Mouse (Mus musculus) inflammation-experienced regulatory T-cells, adult 6 months (primary cell): ENCODE data around the gene Hist1h2be. TPM values are rescaled to one million over a fixed set of nuclear protein-coding genes. Genes with fewer than 3 reads are reported as not detected.
A peak's percentile ranks its signal among the peaks of the same experiment; 100 is the strongest.
"Not testable (repeated sequence)": the region's sequence is repeated elsewhere in the genome, so short reads cannot be mapped to it uniquely, and the experiment has no call there.

Source experiments
- ATAC-seq: one replicate; pipeline ENCODE4 v1.8.0; 2017
- polyA plus RNA-seq, 3 experiments: library from polyadenylated mRNA; unstranded; fragments of 100-300 nt; shearing (Covaris generic); gene quantifications; one replicate each; pipeline ENCODE4 v1.2.1; 2017

Hist1h2be gene
- polyA plus RNA-seq, 3 experiments from 2014 or later: 0.92 to 3.6 (median 3.0) TPM

DNA sequence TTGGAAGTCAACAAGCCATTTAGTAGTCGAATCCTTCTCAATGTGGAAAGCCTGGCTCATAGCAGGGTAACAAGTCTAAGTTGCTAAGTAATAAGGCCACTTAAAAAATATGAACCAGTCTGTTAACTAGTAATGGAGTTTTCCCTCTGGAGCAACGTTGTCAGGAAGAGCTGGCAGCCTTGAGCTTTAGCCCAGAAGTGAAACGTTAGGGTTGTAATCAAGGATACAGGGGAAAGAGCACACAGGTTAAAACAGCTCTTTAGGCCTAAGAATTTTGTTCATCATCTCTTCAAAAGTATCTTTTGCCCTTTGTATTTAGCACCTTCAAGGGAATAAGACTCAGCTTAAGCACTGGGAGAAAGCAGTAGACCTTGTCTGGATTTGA is 70.2 kb downstream of the Hist1h2be start:
- no peak for ATAC-seq

DNA sequence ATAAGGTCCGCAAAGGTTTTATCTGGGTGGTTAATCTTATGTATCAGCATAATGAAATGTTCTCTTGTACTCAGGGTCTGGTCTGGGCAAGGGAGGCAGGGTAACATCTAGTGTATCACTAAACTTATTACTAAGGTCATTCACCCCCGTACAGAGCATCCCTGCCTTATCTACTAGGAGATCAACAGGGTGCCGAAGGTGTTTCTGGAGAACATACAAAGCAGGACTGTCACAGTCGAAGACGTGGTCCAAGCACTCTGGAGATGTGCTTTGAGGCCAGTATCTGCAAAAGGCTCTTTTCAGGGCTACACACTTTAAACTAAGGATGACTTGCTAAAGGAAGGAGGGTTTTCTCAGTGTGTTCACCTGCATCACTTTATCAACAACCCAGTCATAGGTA is 74.2 kb downstream of the Hist1h2be start:
- no peak for ATAC-seq

GRCm38 (mm10) chr13:23544787-23545120 is 76.2 kb downstream of the Hist1h2be start:
- ATAC-seq: peak; percentile 2

DNA sequence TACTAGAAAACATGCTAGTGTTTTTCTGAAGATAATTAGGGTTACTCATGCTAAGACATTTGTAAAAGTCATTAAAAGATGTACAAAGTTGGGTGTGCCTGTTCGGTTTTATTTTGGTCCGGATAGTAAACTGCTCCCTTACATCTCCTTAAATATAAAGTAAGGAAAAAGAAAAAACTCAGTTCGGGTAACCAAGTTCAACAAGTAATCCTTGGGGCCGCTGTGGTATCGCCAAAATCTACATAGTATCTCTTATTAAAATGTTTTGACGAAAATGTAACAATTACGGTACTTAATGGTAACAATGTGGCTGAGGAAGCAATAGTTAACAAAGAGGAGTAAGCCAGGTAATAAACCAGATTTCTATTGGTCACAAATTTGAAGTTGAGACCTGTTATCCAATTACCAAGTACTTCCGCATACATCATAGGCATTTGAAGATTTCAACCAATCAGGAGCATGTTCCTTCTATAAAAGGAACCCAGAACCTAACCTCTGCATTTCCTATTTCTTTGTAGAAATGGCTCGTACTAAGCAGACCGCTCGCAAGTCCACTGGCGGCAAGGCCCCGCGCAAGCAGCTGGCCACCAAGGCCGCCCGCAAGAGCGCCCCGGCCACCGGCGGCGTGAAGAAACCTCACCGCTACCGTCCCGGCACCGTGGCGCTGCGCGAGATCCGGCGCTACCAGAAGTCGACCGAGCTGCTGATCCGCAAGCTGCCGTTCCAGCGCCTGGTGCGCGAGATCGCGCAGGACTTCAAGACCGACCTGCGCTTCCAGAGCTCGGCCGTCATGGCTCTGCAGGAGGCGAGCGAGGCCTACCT is 76.7 kb downstream of the Hist1h2be start, which contains the start of gene Hist1h3f:
Gene Hist1h3f, plus strand, starts transcription at position 88 of the 822 bp plus-strand sequence.
- peak; percentile 83 for ATAC-seq

DNA sequence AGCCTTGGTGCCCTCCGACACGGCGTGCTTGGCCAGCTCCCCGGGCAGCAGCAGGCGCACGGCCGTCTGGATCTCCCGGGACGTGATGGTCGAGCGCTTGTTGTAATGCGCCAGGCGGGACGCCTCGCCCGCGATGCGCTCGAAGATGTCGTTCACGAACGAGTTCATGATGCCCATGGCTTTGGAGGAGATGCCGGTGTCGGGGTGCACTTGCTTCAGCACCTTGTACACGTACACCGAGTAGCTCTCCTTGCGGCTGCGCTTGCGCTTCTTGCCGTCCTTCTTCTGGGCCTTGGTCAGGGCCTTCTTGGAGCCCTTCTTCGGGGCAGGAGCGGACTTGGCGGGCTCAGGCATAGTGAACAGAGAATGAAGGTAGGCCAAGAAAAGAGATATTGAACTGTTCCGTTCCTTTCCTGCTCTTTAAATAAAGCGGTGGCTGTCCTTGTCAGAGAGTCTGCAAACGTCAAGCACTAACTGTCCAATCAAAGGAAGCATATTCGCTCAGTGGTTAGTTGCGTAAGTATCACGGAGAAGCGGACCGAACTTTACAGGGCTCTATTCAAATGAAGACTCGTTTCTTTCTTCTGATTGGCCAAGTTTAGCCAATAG is 77.8 kb downstream of the Hist1h2be start, which contains the start of gene Hist1h2bh:
Gene Hist1h2bh, minus strand, starts transcription at position 394 of the 609 bp plus-strand sequence.
- ATAC-seq: peak; percentile 90

- not testable (repeated sequence) for ATAC-seq
Observed at GRCm38 (mm10) chr13:23542225-23542980, 78.5 kb downstream of the Hist1h2be start.

DNA sequence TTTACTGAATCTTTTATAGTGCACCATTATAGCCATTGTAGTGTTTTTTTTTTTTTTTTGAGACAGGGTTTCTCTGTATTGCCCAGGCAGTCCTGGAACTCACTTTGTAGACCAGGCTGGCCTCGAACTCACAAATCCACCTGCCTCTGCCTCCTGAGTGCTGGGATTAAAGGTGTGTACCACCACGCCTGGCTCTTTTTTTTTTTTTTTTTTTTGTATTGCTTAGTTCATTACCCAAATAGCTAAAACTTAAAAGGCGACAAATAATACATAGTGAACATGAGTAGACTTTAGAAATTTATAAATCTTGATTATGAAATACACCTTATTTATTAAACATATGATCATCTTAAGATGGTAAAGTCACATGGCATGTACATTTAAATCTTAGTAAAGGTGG is 79.4 kb downstream of the Hist1h2be start:
- no peak for ATAC-seq

DNA sequence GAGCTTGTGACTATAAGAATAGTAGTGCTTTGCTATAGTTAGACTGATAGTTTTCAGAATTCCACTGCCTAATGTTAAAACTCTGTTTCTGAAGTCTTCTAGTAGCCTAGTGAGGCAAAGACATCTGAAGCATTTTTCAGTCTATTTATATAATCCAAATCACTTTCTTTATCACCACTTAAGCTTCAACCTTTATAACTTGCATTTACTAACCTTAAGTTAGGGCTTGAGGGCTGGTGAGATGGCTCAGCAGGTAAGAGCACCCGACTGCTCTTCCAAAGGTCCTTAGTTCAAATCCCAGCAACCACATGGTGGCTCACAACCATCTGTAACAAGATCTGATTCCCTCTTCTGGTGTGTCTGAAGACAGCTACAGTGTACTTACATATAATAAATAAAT is 81.1 kb downstream of the Hist1h2be start:
- not testable (repeated sequence) for ATAC-seq

DNA sequence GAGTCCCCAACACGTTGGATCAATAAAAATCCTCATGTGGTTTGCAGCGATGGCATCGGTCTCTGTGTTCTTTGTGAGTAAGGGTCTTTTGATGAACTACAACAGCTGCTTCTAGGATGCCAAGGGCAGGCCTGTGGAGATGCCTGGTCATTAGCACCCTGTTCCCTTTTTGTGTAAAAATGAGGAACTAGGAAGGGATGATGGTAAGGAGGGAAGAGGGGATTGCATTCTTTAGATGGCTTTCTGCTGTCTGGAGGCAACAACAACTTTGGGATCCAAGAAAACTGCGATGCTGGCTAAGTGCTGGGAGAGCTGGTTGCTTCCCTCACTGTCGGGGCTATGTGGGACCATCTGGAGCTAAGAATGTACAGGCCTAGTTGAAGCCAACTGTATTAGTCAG is 82.7 kb downstream of the Hist1h2be start:
- no peak for ATAC-seq

- ATAC-seq: no peak
Observed at GRCm38 (mm10) chr13:23537006-23537710, 83.8 kb downstream of the Hist1h2be start.

DNA sequence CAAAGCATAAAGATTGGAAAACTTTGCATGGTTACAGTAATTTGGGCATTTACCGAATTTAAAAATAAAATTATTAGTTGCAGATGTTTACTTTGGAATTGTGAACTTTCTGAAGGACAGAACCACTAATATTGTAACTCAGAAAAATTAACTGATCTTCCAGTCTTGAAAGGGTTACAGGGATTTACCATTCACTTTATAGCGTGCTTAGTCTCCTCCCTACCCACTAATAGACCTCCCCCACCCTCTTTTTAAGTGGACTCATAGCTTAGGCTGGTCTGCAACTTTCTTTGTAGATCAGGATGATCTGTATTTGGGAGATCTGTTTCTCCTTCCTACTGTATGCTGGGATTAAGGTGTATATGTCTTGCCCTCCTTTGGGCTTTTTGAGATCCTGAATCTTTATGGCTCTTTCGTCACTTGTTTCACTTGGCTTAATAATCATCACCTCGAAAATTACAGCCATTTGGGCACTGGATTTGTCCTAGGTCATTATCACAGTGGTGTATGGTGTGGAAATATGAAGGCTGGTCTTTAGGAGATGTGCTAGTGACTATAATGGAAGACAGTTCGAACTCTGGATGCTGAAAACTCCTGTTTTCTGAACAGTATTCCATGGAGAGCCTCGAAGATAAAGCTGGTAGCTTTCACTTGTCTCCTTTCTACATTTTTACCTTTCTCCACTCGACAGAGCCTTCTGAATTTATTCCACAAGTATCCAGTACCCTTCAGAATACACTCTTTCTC is 84.7 kb downstream of the Hist1h2be start:
- ATAC-seq: no peak

DNA sequence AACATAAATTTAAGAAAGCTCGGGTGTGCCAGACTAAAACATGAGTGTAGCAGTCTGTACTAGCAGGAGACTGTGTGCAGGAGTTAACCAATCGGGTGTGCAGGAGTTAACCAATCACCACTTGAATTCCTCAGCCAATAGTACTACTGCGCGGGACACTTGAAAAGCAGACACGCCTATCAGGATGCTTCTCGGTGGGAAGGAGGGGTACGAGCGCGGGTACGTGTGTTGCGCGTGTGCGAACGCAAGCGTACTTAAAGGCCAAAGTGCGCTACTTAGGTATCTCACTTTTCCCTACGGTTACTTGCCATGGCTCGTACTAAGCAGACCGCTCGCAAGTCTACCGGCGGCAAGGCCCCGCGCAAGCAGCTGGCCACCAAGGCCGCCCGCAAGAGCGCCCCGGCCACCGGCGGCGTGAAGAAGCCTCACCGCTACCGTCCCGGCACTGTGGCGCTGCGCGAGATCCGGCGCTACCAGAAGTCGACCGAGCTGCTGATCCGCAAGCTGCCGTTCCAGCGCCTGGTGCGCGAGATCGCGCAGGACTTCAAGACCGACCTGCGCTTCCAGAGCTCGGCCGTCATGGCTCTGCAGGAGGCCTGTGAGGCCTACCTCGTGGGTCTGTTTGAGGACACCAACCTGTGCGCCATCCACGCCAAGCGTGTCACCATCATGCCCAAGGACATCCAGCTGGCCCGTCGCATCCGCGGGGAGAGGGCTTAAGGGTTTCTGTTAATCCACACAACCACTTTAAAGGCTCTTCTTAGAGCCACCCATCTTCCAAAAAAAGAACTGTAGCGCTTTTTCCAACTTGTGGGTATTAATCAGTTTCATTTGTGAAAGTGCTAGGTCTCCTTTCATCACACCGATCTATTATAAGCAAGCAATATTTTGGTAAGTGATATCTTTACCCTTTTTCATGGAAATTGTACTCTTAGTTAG is 85.5 kb downstream of the Hist1h2be start, which contains the start of gene Hist1h3g:
Gene Hist1h3g, plus strand, starts transcription at position 286 of the 939 bp plus-strand sequence.
- ATAC-seq: peak; percentile 73

DNA sequence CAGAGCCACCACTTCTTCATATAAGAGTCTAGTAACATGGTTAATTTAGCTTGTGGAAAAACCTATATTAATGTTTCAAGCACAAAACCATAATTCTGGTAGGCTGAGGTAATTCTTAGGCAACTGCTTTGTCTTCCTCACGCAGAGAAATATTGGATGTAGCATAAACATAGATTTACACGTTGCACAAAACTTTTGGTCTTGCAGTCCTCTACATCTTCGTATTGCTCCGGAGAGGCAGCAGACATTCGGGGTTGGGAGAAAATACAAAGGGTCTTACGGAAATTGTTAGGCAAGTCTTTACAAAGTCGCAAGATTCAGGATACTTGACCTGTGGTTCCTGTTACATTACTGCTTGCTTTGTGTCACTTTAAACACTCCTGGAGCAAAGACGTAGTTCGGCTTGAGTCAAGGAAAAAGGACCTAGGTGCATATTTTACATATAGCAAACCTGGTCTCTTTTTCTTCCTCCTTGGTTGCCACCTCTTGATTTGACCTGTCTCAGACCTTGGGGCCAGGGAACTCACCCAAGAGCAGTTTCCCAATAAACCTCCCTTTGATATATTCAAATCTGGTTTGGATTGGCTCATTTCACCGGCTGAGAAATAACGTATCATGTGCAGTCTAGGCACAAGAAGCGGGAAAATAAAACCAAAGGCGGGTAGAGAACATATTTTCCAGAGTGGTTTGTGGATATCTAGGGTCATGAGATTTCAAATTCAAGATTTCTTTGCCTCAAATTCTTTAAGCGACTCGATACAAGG is 86.4 kb downstream of the Hist1h2be start:
- ATAC-seq: no peak

Other genes with a start within 250 kb of the Hist1h2be start
- 10 to 100 TPM; 11.3 to 13.4 (median 12.2) TPM for gene Abt1, start 197.3 kb downstream of the Hist1h2be start, polyA plus RNA-seq
- gene Btn1a1, start 155.2 kb downstream of the Hist1h2be start, polyA plus RNA-seq: not detected
- not detected for gene Btn2a2, start 132.3 kb downstream of the Hist1h2be start, polyA plus RNA-seq
- 1 to 10 TPM; 3.9 to 8.3 (median 7.0) TPM for gene Hist1h4h, start 90.1 kb downstream of the Hist1h2be start, polyA plus RNA-seq
- not detected for gene Hist1h2af, start 87.2 kb downstream of the Hist1h2be start, polyA plus RNA-seq
- 1 to 10 TPM in 1 of 3 experiments, not detected in 2; 1.5 TPM for gene Hist1h3g, start 85.7 kb downstream of the Hist1h2be start, polyA plus RNA-seq
- under 1 TPM in 2 of 3 experiments, not detected in 1; 0.38 to 0.89 TPM for gene Hist1h2bh, start 77.7 kb downstream of the Hist1h2be start, polyA plus RNA-seq
- gene Hist1h3f, start 77.1 kb downstream of the Hist1h2be start, polyA plus RNA-seq: 1 to 10 TPM in 1 of 3 experiments, under 1 TPM in 2; 0.73 to 1.5 (median 0.74) TPM
- gene Hist1h4f, start 69.5 kb downstream of the Hist1h2be start, polyA plus RNA-seq: 1 to 10 TPM in 1 of 3 experiments, not detected in 2; 3.2 TPM
- gene Hist1h1d, start 67.9 kb downstream of the Hist1h2be start, polyA plus RNA-seq: under 1 TPM; 0.20 to 0.36 (median 0.34) TPM
- gene Hist1h3e, start 58.8 kb downstream of the Hist1h2be start, polyA plus RNA-seq: 1 to 10 TPM in 2 of 3 experiments, under 1 TPM in 1; 0.89 to 4.0 (median 4.0) TPM
- 100 to 1,000 TPM in 1 of 3 experiments, 10 to 100 TPM in 1, 1 to 10 TPM in 1; 5.9 to 223 (median 14.6) TPM for gene Hist1h2ae, start 49.9 kb downstream of the Hist1h2be start, polyA plus RNA-seq
- 10 to 100 TPM in 1 of 3 experiments, 1 to 10 TPM in 2; 2.4 to 13.2 (median 9.8) TPM for gene Hist1h2bg, start 49.7 kb downstream of the Hist1h2be start, polyA plus RNA-seq
- not detected for gene Hist1h2bf, start 46.9 kb downstream of the Hist1h2be start, polyA plus RNA-seq
- under 1 TPM in 1 of 3 experiments, not detected in 2; 0.99 TPM for gene Hist1h2ad, start 46.7 kb downstream of the Hist1h2be start, polyA plus RNA-seq
- gene Hist1h3d, start 45.4 kb downstream of the Hist1h2be start, polyA plus RNA-seq: 1 to 10 TPM in 1 of 3 experiments, under 1 TPM in 1, not detected in 1; 0.56 to 1.3 TPM
- gene Hist1h4d, start 39.5 kb downstream of the Hist1h2be start, polyA plus RNA-seq: 10 to 100 TPM; 20.7 to 55.4 (median 27.7) TPM
- 10 to 100 TPM in 1 of 3 experiments, 1 to 10 TPM in 2; 6.7 to 25.3 (median 9.4) TPM for gene Hist1h1e, start 1.4 kb upstream of the Hist1h2be start, polyA plus RNA-seq
- under 1 TPM; 0.43 to 0.47 (median 0.47) TPM for gene Hist1h2ac, start 62.8 kb upstream of the Hist1h2be start, polyA plus RNA-seq
- gene Hist1h2bc, start 63.1 kb upstream of the Hist1h2be start, polyA plus RNA-seq: 1 to 10 TPM in 2 of 3 experiments, under 1 TPM in 1; 0.52 to 3.6 (median 3.3) TPM
- gene Hist1h1t, start 74.7 kb upstream of the Hist1h2be start, polyA plus RNA-seq: not detected
- gene Hist1h4c, start 77.3 kb upstream of the Hist1h2be start, polyA plus RNA-seq: 1 to 10 TPM; 2.1 to 9.3 (median 4.2) TPM
- 1 to 10 TPM in 1 of 3 experiments, under 1 TPM in 1, not detected in 1; 0.32 to 1.7 TPM for gene Hfe, start 89.7 kb upstream of the Hist1h2be start, polyA plus RNA-seq
- 10 to 100 TPM in 2 of 3 experiments, 1 to 10 TPM in 1; 8.7 to 14.8 (median 11.1) TPM for gene Hist1h1c, start 117.7 kb upstream of the Hist1h2be start, polyA plus RNA-seq
- gene Hist1h3c, start 124.5 kb upstream of the Hist1h2be start, polyA plus RNA-seq: 1 to 10 TPM in 1 of 3 experiments, not detected in 2; 2.5 TPM
- 1 to 10 TPM in 2 of 3 experiments, not detected in 1; 2.5 to 2.8 TPM for gene Hist1h2bb, start 125.6 kb upstream of the Hist1h2be start, polyA plus RNA-seq
- gene Hist1h2ab, start 130.0 kb upstream of the Hist1h2be start, polyA plus RNA-seq: 10 to 100 TPM in 1 of 3 experiments, not detected in 2; 14.8 TPM
- gene Hist1h3b, start 131.1 kb upstream of the Hist1h2be start, polyA plus RNA-seq: 1 to 10 TPM in 1 of 3 experiments, not detected in 2; 1.1 TPM
- 10 to 100 TPM in 1 of 3 experiments, 1 to 10 TPM in 1, not detected in 1; 4.1 to 20.2 TPM for gene Hist1h4b, start 135.9 kb upstream of the Hist1h2be start, polyA plus RNA-seq
- 1 to 10 TPM in 1 of 3 experiments, not detected in 2; 3.1 TPM for gene Hist1h4a, start 140.1 kb upstream of the Hist1h2be start, polyA plus RNA-seq
- 1 to 10 TPM in 1 of 3 experiments, not detected in 2; 1.6 TPM for gene Hist1h3a, start 141.3 kb upstream of the Hist1h2be start, polyA plus RNA-seq
- 1 to 10 TPM; 2.5 to 6.1 (median 3.4) TPM for gene Hist1h1a, start 142.5 kb upstream of the Hist1h2be start, polyA plus RNA-seq
- not detected for gene Trim38, start 148.8 kb upstream of the Hist1h2be start, polyA plus RNA-seq
- not detected for gene Slc17a2, start 185.9 kb upstream of the Hist1h2be start, polyA plus RNA-seq
- gene Slc17a3, start 218.3 kb upstream of the Hist1h2be start, polyA plus RNA-seq: not detected
- not detected for gene Slc17a1, start 246.6 kb upstream of the Hist1h2be start, polyA plus RNA-seq